Comparison of ENCODE assay signal across 10 mouse cellular contexts in the genomic region with DNA sequence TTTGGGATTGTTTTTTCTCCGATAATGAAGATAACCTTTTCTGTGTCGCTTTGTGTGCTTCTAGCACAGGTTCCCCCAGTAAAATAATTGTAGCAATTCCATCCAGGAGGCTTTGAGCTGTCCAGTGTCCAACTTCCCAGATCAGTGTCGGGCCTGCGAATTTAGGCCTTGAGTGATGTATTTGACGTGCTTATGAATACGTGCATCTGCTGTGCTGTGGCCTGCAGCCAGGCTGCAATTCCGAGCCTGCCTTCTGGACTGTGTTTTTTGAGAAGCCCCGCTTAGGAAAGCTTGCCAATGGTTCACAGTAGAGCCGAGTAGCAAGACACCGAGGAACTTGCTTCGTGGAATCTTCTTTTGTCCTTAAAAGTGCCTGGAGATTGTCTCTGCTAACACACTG.
DNase-seq lines count a peak whose midpoint lies in the region; ATAC-seq and TF ChIP-seq lines count a peak whose summit lies in the region.
"Had no signal": no experiment of that assay in that cellular context is flagged by ENCODE, and none has a peak within 500 bp of the region (broad histone marks: within the 10 kb centered on the region; RNA-seq: fewer than 3 reads in every experiment).

No protein-coding gene starts in this region.

- no peak for TF ChIP-seq CTCF in lung, adult 2 months (IDR thresholded peaks at IDR 0.05; ENCODE audit: insufficient read depth, low read length)

- no peak overlapping the region for H3K9ac ChIP-seq in forebrain, embryonic 15.5 days (replicated peaks)
- H3K9ac ChIP-seq in forebrain, embryonic 11.5 days (ENCODE audit: low read length), result no peak overlapping the region
- H3K9ac ChIP-seq in lung, embryonic 15.5 days, result no peak overlapping the region
- no peak overlapping the region for H3K9ac ChIP-seq in embryonic facial prominence, embryonic 15.5 days
- no peak overlapping the region for H3K9ac ChIP-seq in midbrain, embryonic 14.5 days (replicated peaks; ENCODE audit: low read length)

- H3K4me2 ChIP-seq in forebrain, embryonic 15.5 days (replicated peaks), result no peak overlapping the region
- H3K4me2 ChIP-seq in forebrain, embryonic 11.5 days (ENCODE audit: low read depth, low read length, severe bottlenecking), result no peak overlapping the region
- H3K4me2 ChIP-seq in lung, embryonic 15.5 days, result no peak overlapping the region
- H3K4me2 ChIP-seq in embryonic facial prominence, embryonic 15.5 days (replicated peaks), result no peak overlapping the region
- H3K4me2 ChIP-seq in midbrain, embryonic 14.5 days (ENCODE audit: low read length), result no peak overlapping the region

- no peak for TF ChIP-seq POLR2A in lung, adult 2 months (IDR thresholded peaks at IDR 0.05; ENCODE audit: borderline replicate concordance, extremely low read depth, low read depth, low read length)

- no peak overlapping the region for H3K4me3 ChIP-seq in forebrain, embryonic 15.5 days
- no peak overlapping the region for H3K4me3 ChIP-seq in forebrain, embryonic 11.5 days (ENCODE audit: low read depth, low read length)
- H3K4me3 ChIP-seq in lung, embryonic 15.5 days, result no peak overlapping the region
- H3K4me3 ChIP-seq in lung, adult 2 months (replicated peaks; ENCODE audit: extremely low read depth, low read depth, low read length), result no peak overlapping the region
- H3K4me3 ChIP-seq in embryonic facial prominence, embryonic 15.5 days (replicated peaks), result no peak overlapping the region
- no peak overlapping the region for H3K4me3 ChIP-seq in midbrain, embryonic 14.5 days (replicated peaks; ENCODE audit: low read depth, low read length)
- H3K4me3 ChIP-seq: midbrain, embryonic 10.5 days had no signal

- H3K4me1 ChIP-seq in forebrain, embryonic 15.5 days, result peaks cover 31% of the 10 kb centered on the region
- H3K4me1 ChIP-seq in forebrain, embryonic 11.5 days (replicated peaks; ENCODE audit: control insufficient read depth, insufficient read depth, low read length), result peaks cover under 1% of the 10 kb centered on the region
- peaks cover 53% of the 10 kb centered on the region for H3K4me1 ChIP-seq in lung, embryonic 15.5 days
- H3K4me1 ChIP-seq in lung, adult 2 months (ENCODE audit: control insufficient read depth, insufficient read depth, low read length), result peaks cover 4% of the 10 kb centered on the region; the same call in 1 of the 2 replicates
- peaks cover 39% of the 10 kb centered on the region for H3K4me1 ChIP-seq in embryonic facial prominence, embryonic 15.5 days
- peaks cover 9% of the 10 kb centered on the region for H3K4me1 ChIP-seq in midbrain, embryonic 14.5 days (ENCODE audit: control insufficient read depth, insufficient read depth, low read length)

- peak; percentile 63 for ATAC-seq in forebrain, embryonic 15.5 days (replicated peaks)
- ATAC-seq in forebrain, embryonic 11.5 days (replicated peaks; ENCODE audit: low FRiP score), result no peak
- ATAC-seq in lung, embryonic 15.5 days (ENCODE audit: borderline replicate concordance, extremely low read depth, low FRiP score, low TSS enrichment), result peak; percentile 67; the same call in 1 of the 2 replicates
- ATAC-seq in embryonic facial prominence, embryonic 15.5 days (ENCODE audit: insufficient number of reproducible peaks, low FRiP score, low TSS enrichment, low read depth), result no peak
- no peak for ATAC-seq in midbrain, embryonic 14.5 days (ENCODE audit: low FRiP score, low TSS enrichment)

- 41% methylated on average over 11 of the region's 11 CpGs for WGBS in forebrain, embryonic 15.5 days
- WGBS in forebrain, embryonic 11.5 days, result 91% methylated on average over 11 of the region's 11 CpGs
- WGBS in lung, embryonic 15.5 days, result 47% methylated on average over 11 of the region's 11 CpGs
- 75% methylated on average over 11 of the region's 11 CpGs for WGBS in lung, adult 2 months
- WGBS in embryonic facial prominence, embryonic 15.5 days, result 56% methylated on average over 11 of the region's 11 CpGs
- WGBS in midbrain, embryonic 14.5 days, result 79% methylated on average over 11 of the region's 11 CpGs

- H3K27me3 ChIP-seq in forebrain, embryonic 15.5 days, result no peaks in the 10 kb centered on the region
- H3K27me3 ChIP-seq in forebrain, embryonic 11.5 days (ENCODE audit: control insufficient read depth, insufficient read depth, low read length), result no peaks in the 10 kb centered on the region
- no peaks in the 10 kb centered on the region for H3K27me3 ChIP-seq in lung, embryonic 15.5 days
- H3K27me3 ChIP-seq in embryonic facial prominence, embryonic 15.5 days, result no peaks in the 10 kb centered on the region
- no peaks in the 10 kb centered on the region for H3K27me3 ChIP-seq in midbrain, embryonic 14.5 days (ENCODE audit: control insufficient read depth, insufficient read depth, low read length)

- H3K27ac ChIP-seq in forebrain, embryonic 15.5 days (replicated peaks), result peak overlapping the region; percentile 84
- no peak overlapping the region for H3K27ac ChIP-seq in forebrain, embryonic 11.5 days (ENCODE audit: low read depth, low read length)
- peak overlapping the region; percentile 70 for H3K27ac ChIP-seq in lung, embryonic 15.5 days
- peak overlapping the region; percentile 24; the same call in 1 of the 2 replicates for H3K27ac ChIP-seq in embryonic facial prominence, embryonic 15.5 days (replicated peaks)
- H3K27ac ChIP-seq in midbrain, embryonic 14.5 days (replicated peaks; ENCODE audit: low read depth, low read length), result no peak overlapping the region
- H3K27ac ChIP-seq: midbrain, embryonic 10.5 days had no signal

- no peaks in the 10 kb centered on the region for H3K9me3 ChIP-seq in forebrain, embryonic 15.5 days
- no peaks in the 10 kb centered on the region for H3K9me3 ChIP-seq in forebrain, embryonic 11.5 days (ENCODE audit: control insufficient read depth, low read length)
- H3K9me3 ChIP-seq in lung, embryonic 15.5 days, result no peaks in the 10 kb centered on the region
- H3K9me3 ChIP-seq in embryonic facial prominence, embryonic 15.5 days (replicated peaks), result no peaks in the 10 kb centered on the region
- no peaks in the 10 kb centered on the region for H3K9me3 ChIP-seq in midbrain, embryonic 14.5 days (ENCODE audit: control insufficient read depth, low read length)
- H3K9me3 ChIP-seq: midbrain, embryonic 10.5 days had no signal

- DNase-seq in forebrain, embryonic 11.5 days (ENCODE audit: low spot score), result no peak
- DNase-seq in lung, adult 2 months, result no peak
- DNase-seq in lung, postnatal 36 days, result peak; percentile 60
- no peak for DNase-seq in embryo, embryonic 10.5 days (ENCODE audit: low spot score)
- no peak for DNase-seq in midbrain, embryonic 14.5 days
- DNase-seq: heart, postnatal 14 days had no signal

- H3K36me3 ChIP-seq in forebrain, embryonic 15.5 days, result no peaks in the 10 kb centered on the region
- no peaks in the 10 kb centered on the region for H3K36me3 ChIP-seq in forebrain, embryonic 11.5 days (ENCODE audit: control insufficient read depth, insufficient read depth, low read length)
- no peaks in the 10 kb centered on the region for H3K36me3 ChIP-seq in lung, embryonic 15.5 days
- H3K36me3 ChIP-seq in embryonic facial prominence, embryonic 15.5 days, result no peaks in the 10 kb centered on the region
- no peaks in the 10 kb centered on the region for H3K36me3 ChIP-seq in midbrain, embryonic 14.5 days (ENCODE audit: control insufficient read depth, insufficient read depth, low read length)
- H3K36me3 ChIP-seq: midbrain, embryonic 10.5 days had no signal

Comparison
In these comparisons a context has a peak if more than half of its experiments do, and no peak if none do; other contexts are left out.
1. ATAC-seq: peak in forebrain, embryonic 15.5 days (single experiment) and lung, embryonic 15.5 days (single experiment); none in forebrain, embryonic 11.5 days (single experiment), embryonic facial prominence, embryonic 15.5 days (single experiment) and midbrain, embryonic 14.5 days (single experiment).
2. H3K27ac ChIP-seq: peak in forebrain, embryonic 15.5 days (single experiment), lung, embryonic 15.5 days (single experiment) and embryonic facial prominence, embryonic 15.5 days (single experiment); none in forebrain, embryonic 11.5 days (single experiment) and midbrain, embryonic 14.5 days (single experiment).